Mouse (Mus musculus): Measurements from ENCODE around the gene Zmynd15. TPM values are rescaled to one million over a fixed set of nuclear protein-coding genes. Genes with fewer than 3 reads are reported as not detected.
"Not testable (repeated sequence)": the region's sequence is repeated elsewhere in the genome, so short reads cannot be mapped to it uniquely, and the experiment has no call there.

Zmynd15 gene
- 0.62 and 0.75 TPM in 2 replicates for polyA plus RNA-seq (2015; fragmentation: Nextera tagmentation; extraction: Ambion mirVana)

GRCm38 (mm10) chr11:70458688-70459600, at the start of gene Zmynd15:
Zmynd15 (plus strand) TSS chr11:70459433.
- 18% methylated on average over 32 of the region's 32 CpGs for WGBS
- Histone ChIP-seq H3K4me3 (peak within 1 kb of the TSS; percentile 56), H3K9ac (peak within 1 kb of the TSS; percentile 66), H3K4me1 (peaks cover 9% of the 10 kb centered on the region), H3K9me3 (no peaks in the 10 kb centered on the region), H3K36me3 (peaks cover 5% of the 10 kb centered on the region), H3K27me3 (peaks cover 59% of the 10 kb centered on the region), H3K4me2 (replicated peaks) (peak within 1 kb of the TSS; percentile 90), H3K27ac (no peak within 1 kb of the TSS)
- ATAC-seq (ENCODE audit: low FRiP score, low read depth), result no peak

GRCm38 (mm10) chr11:70409594-70410296, 49.5 kb upstream of the Zmynd15 start, which contains the start of gene Pelp1:
Pelp1 (minus strand) TSS chr11:70410031.
- Histone ChIP-seq H3K27ac (peak within 1 kb of the TSS; percentile 72; the same call in 1 of the 2 replicates), H3K36me3 (peaks cover 12% of the 10 kb centered on the region)

GRCm38 (mm10) chr11:70410297-70410643, 49.0 kb upstream of the Zmynd15 start:
- H3K9ac ChIP-seq, result peak overlapping the region; percentile 96; the same call in 1 of the 2 replicates
- peaks cover 25% of the 10 kb centered on the region for H3K4me1 ChIP-seq
- peak overlapping the region; percentile 99 for H3K4me3 ChIP-seq
- H3K27ac ChIP-seq, result no peak overlapping the region
- peak overlapping the region; percentile 95 for H3K4me2 ChIP-seq (replicated peaks)
- 62% methylated on average over 6 of the region's 6 CpGs for WGBS
- peaks cover 8% of the 10 kb centered on the region for H3K36me3 ChIP-seq
- H3K9me3 ChIP-seq, result no peaks in the 10 kb centered on the region
- no peaks in the 10 kb centered on the region for H3K27me3 ChIP-seq
- ATAC-seq (ENCODE audit: low FRiP score, low read depth), result no peak

More at GRCm38 (mm10) chr11:70409594-70410296, 49.5 kb upstream of the Zmynd15 start, which contains the start of gene Pelp1:
- ATAC-seq (ENCODE audit: low FRiP score, low read depth), result peak; percentile 99
- peak within 1 kb of the TSS; percentile 95 for H3K4me2 ChIP-seq (replicated peaks)
- under 1% methylated on average over 59 of the region's 59 CpGs for WGBS
- H3K4me3 ChIP-seq, result peak within 1 kb of the TSS; percentile 99
- peaks cover 27% of the 10 kb centered on the region for H3K4me1 ChIP-seq
- no peaks in the 10 kb centered on the region for H3K27me3 ChIP-seq
- H3K9me3 ChIP-seq, result no peaks in the 10 kb centered on the region
- H3K9ac ChIP-seq, result peak within 1 kb of the TSS; percentile 96

- 80% methylated on average over 5 of the region's 5 CpGs for WGBS
- no peak overlapping the region for H3K27ac ChIP-seq
- H3K27me3 ChIP-seq, result no peaks in the 10 kb centered on the region
- no peaks in the 10 kb centered on the region for H3K9me3 ChIP-seq
- H3K9ac ChIP-seq, result no peak overlapping the region
- H3K36me3 ChIP-seq, result no peaks in the 10 kb centered on the region
- no peak overlapping the region for H3K4me2 ChIP-seq (replicated peaks)
- peaks cover 19% of the 10 kb centered on the region for H3K4me1 ChIP-seq
- ATAC-seq (ENCODE audit: low FRiP score, low read depth), result no peak
- H3K4me3 ChIP-seq, result no peak overlapping the region
Observed at GRCm38 (mm10) chr11:70412591-70412990, 46.6 kb upstream of the Zmynd15 start.

- no peak for ATAC-seq (ENCODE audit: low FRiP score, low read depth)
- no peaks in the 10 kb centered on the region for H3K36me3 ChIP-seq
- H3K27me3 ChIP-seq, result no peaks in the 10 kb centered on the region
- H3K27ac ChIP-seq, result no peak overlapping the region
- H3K9me3 ChIP-seq, result no peaks in the 10 kb centered on the region
- no peak overlapping the region for H3K4me3 ChIP-seq
- peaks cover 9% of the 10 kb centered on the region for H3K4me1 ChIP-seq
- H3K9ac ChIP-seq, result no peak overlapping the region
- H3K4me2 ChIP-seq (replicated peaks), result no peak overlapping the region
- WGBS, result 7% methylated on average over 3 of the region's 3 CpGs
Observed at GRCm38 (mm10) chr11:70413961-70414360, 45.3 kb upstream of the Zmynd15 start.

GRCm38 (mm10) chr11:70418199-70418598, 41.0 kb upstream of the Zmynd15 start:
- Histone ChIP-seq H3K4me2 (replicated peaks) (no peak overlapping the region), H3K4me3 (no peak overlapping the region), H3K4me1 (no peaks in the 10 kb centered on the region), H3K27ac (no peak overlapping the region), H3K27me3 (no peaks in the 10 kb centered on the region), H3K36me3 (no peaks in the 10 kb centered on the region), H3K9ac (no peak overlapping the region), H3K9me3 (no peaks in the 10 kb centered on the region)
- ATAC-seq (ENCODE audit: low FRiP score, low read depth), result no peak
- 61% methylated on average over 4 of the region's 4 CpGs for WGBS

GRCm38 (mm10) chr11:70419486-70419885, 39.7 kb upstream of the Zmynd15 start:
- no peaks in the 10 kb centered on the region for H3K27me3 ChIP-seq
- H3K9me3 ChIP-seq, result no peaks in the 10 kb centered on the region
- H3K9ac ChIP-seq, result no peak overlapping the region
- H3K4me3 ChIP-seq, result no peak overlapping the region
- ATAC-seq (ENCODE audit: low FRiP score, low read depth), result no peak
- 60% methylated on average over 5 of the region's 5 CpGs for WGBS
- H3K27ac ChIP-seq, result no peak overlapping the region
- H3K4me2 ChIP-seq (replicated peaks), result no peak overlapping the region
- H3K36me3 ChIP-seq, result no peaks in the 10 kb centered on the region
- H3K4me1 ChIP-seq, result no peaks in the 10 kb centered on the region

- WGBS, result 76% methylated on average over 6 of the region's 6 CpGs
- H3K4me3 ChIP-seq; H3K9me3 ChIP-seq; H3K36me3 ChIP-seq; H3K27me3 ChIP-seq; H3K4me1 ChIP-seq; H3K27ac ChIP-seq; ATAC-seq (ENCODE audit: low FRiP score, low read depth); H3K9ac ChIP-seq; H3K4me2 ChIP-seq (replicated peaks): not testable (repeated sequence)
Observed at GRCm38 (mm10) chr11:70426598-70426997, 32.6 kb upstream of the Zmynd15 start.

GRCm38 (mm10) chr11:70431574-70431973, 27.7 kb upstream of the Zmynd15 start:
- Histone ChIP-seq H3K9ac (peak overlapping the region; percentile 54), H3K4me1 (peaks cover 26% of the 10 kb centered on the region), H3K36me3 (peaks cover 8% of the 10 kb centered on the region), H3K27me3 (no peaks in the 10 kb centered on the region), H3K4me3 (peak overlapping the region; percentile 77), H3K27ac (peak overlapping the region; percentile 79; the same call in 1 of the 2 replicates), H3K4me2 (replicated peaks) (peak overlapping the region; percentile 87), H3K9me3 (no peaks in the 10 kb centered on the region)
- WGBS, result 39% methylated on average over 5 of the region's 5 CpGs
- no peak for ATAC-seq (ENCODE audit: low FRiP score, low read depth)

- Histone ChIP-seq H3K4me3 (peak within 1 kb of the TSS; percentile 77), H3K27ac (peak within 1 kb of the TSS; percentile 79), H3K27me3 (no peaks in the 10 kb centered on the region), H3K4me1 (peaks cover 26% of the 10 kb centered on the region), H3K9me3 (no peaks in the 10 kb centered on the region), H3K9ac (peak within 1 kb of the TSS; percentile 89), H3K4me2 (replicated peaks) (peak within 1 kb of the TSS; percentile 87), H3K36me3 (peaks cover 15% of the 10 kb centered on the region)
- WGBS, result under 1% methylated on average over 65 of the region's 75 CpGs
- ATAC-seq (ENCODE audit: low FRiP score, low read depth), result peak; percentile 96
Observed at GRCm38 (mm10) chr11:70432048-70432894, 27.0 kb upstream of the Zmynd15 start, which contains the start of gene Arrb2. Arrb2 (plus strand) TSS chr11:70432635.

- Histone ChIP-seq H3K27me3 (no peaks in the 10 kb centered on the region), H3K9ac (peak overlapping the region; percentile 89), H3K4me3 (peak overlapping the region; percentile 77), H3K36me3 (peaks cover 23% of the 10 kb centered on the region), H3K4me2 (replicated peaks) (peak overlapping the region; percentile 87), H3K9me3 (no peaks in the 10 kb centered on the region), H3K4me1 (peaks cover 26% of the 10 kb centered on the region), H3K27ac (peak overlapping the region; percentile 58; the same call in 1 of the 2 replicates)
- 8% methylated on average over 15 of the region's 15 CpGs for WGBS
- ATAC-seq (ENCODE audit: low FRiP score, low read depth), result peak; percentile 28
Observed at GRCm38 (mm10) chr11:70432895-70433568, 26.2 kb upstream of the Zmynd15 start.

All from limb, embryonic 13.5 days (tissue).